Mouse (Mus musculus) left cerebral cortex, adult 11 months (tissue): ENCODE results near the gene Slc35f5.
"Not testable (repeated sequence)": the region's sequence is repeated elsewhere in the genome, so short reads cannot be mapped to it uniquely, and the experiment has no call there.

Source experiments
- DNase-seq: peaks from one replicate; pipeline ENCODE4 v3.0.0; 2022; ENCODE audit warnings: low spot score

The Slc35f5 gene

GRCm38 (mm10) chr1:125560259-125561192 is at the start of gene Slc35f5:
Gene Slc35f5, plus strand, starts transcription at chr1:125560595.
- peak; percentile 93 for DNase-seq

GRCm38 (mm10) chr1:125514706-125515105 is 45.7 kb upstream of the Slc35f5 start:
- no peak for DNase-seq

DNA sequence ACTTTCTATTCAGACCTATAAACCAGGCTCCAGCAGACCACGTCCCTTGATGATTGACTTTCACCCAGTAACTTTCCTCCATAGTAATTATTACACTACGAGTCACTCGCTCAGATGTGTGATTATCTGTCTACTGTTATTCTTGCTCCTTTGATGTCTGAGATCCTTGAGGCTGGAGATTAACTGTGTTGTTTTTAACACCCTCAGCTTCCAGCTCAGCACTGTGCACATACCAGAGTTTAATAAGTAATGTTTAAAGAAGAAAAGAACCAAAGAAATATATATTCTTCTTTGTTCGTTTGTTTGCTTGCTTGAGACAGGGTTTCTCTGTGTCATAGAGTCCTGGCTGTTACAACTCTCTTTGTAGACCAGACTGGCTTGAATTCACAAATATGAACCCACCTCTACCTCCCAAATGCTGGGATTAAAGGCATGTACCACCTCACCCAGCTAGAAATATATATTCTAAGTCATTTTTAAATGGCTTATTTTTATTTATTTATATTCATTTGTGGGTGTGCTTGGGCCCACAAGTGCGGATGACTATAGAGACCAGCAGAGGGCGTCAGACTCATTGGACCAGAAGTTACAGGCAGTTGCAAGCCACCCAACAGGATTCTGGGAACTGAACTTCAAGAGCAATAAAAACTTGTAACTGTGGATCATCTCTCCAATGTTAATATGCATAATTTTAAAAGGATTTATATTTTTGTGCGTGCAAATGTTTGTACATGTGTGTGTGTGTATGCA is 43.3 kb upstream of the Slc35f5 start:
- DNase-seq = no peak

- DNase-seq = no peak
Observed at GRCm38 (mm10) chr1:125519107-125519611, 41.2 kb upstream of the Slc35f5 start.

DNA sequence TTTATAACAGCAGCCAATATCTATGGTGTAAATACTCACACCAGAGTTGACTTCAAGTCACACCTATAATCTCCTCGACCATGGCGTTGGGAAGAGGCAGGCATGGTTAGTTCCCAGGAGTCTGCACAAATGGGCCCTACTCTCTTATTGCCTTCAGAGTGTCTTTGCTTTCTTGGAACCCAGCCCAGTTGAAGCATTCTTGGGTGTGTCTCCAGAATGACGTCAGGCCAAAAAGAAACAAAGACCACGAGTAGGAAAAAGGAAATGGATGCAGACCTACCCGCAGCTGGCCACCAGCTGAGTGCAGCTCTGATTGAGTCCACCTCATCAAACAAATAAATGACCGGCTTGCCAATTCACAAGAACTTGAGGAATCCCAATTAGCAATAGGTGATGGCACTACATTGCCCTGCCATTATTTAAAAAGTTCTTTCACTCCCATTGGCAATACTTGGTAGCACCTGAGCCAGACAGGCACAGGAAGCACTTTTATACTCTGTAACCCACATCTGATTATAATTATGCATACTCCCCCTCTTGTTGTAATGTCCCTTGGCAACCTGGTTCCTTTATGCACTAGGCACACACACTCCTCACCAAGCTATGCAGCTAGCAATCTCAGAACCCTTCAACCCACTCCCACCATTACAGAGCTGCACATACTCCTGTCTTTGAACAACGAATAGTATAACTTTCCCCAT is 34.3 kb upstream of the Slc35f5 start:
- no peak for DNase-seq

DNA sequence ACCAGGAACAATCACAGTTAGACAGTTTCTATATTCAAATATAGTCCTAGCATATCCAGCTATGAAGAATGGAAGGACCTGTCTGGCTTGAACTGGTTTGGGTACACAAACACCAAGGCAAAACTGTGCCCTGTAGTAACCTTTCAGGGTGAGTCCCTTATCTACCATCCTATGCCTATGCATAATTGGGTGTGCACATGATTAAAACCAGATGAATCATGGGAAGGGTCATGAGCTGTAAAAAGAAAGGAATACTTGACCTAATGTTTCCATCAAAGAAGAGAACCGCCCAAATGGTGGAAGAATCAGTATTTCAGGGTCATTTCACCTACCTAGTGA is 33.8 kb upstream of the Slc35f5 start:
- DNase-seq = no peak

DNA sequence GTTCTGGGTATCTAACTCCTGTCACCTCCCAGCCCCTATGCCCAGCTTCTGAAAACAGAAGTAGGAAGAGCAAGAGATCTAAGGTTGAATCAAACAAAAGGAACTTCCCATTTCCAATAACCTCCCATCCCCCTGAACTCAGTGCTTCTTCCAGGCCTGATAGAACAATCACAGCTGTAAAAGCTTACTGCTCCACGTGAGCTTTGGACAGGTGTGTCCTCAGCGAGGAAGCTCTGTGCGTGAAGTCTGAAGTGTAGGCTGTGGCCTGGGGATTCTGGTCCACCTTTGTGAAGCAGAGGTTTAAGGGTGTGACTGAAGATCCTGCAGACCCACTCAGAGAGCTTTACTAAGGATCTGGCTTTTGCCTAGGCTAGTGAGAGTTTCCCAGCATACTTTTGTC is 33.0 kb upstream of the Slc35f5 start:
- no peak for DNase-seq

GRCm38 (mm10) chr1:125533180-125533912 is 27.0 kb upstream of the Slc35f5 start:
- DNase-seq = not testable (repeated sequence)

- DNase-seq = no peak
Observed at GRCm38 (mm10) chr1:125537131-125537530, 23.3 kb upstream of the Slc35f5 start.

- DNase-seq = no peak
Observed at GRCm38 (mm10) chr1:125537776-125538175, 22.6 kb upstream of the Slc35f5 start.

DNA sequence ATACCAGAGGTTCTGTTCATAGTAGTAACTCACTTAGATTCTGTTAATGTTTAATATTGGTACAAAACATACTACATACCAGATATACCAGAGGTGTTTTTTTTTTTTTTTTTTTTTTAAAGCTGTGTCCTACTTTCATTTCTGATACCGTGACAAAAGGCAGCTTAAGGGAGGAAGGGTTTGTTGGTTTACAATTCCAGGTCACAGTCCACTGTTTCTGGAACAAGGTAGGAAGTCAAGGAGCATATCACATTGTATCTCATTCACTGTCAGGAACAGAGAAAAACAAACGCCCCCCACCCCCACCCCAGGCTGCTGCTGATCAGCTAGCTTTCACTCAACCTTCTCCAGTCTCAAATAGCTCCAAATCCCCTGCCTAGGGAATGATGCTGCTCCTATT is 21.1 kb upstream of the Slc35f5 start:
- DNase-seq = no peak

DNA sequence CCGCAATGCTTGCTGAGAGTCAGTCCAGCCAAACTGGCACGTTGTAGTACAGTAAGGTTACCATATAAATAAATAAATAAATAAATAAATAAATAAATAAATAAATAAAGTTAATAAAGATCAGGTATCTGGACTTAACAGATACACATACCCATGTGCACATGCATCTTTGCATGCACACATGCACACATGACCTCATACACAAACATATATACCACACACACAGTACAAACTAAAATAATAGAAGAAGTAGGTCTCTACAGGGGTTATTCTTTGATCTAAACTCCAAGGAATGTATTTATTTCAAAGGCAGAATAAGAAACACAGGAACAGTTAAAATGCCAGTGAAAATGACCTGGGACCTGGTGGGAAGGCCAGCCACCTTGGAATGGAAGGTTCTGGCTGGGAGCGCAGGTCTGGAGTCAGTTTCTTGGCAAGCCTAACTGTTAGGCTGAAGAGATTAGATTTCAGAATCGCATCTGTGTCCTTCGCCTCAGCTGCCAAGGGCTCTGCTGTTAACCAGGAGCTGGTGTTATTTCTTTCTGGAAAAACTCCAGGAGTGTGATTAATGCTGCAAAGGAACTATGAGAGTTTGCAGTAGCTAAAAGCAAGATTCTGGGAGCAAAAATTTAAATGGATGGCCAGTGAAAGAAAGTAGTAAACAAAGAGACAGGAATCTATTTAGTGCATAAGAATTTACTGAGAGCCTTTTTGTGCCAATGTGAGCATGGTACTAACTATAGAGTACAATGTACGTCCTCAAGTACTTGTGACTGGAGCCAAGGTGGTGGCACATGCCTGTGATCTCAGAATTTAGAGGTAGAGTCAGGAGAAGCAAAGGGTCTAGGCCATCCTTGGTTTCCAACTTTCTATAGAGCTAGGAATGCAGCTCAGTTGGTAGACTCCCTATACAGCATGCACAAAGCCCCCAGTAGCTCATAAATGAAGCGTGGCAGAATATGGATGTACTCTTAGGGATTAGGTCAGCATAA is 18.1 kb upstream of the Slc35f5 start:
- DNase-seq = no peak

DNA sequence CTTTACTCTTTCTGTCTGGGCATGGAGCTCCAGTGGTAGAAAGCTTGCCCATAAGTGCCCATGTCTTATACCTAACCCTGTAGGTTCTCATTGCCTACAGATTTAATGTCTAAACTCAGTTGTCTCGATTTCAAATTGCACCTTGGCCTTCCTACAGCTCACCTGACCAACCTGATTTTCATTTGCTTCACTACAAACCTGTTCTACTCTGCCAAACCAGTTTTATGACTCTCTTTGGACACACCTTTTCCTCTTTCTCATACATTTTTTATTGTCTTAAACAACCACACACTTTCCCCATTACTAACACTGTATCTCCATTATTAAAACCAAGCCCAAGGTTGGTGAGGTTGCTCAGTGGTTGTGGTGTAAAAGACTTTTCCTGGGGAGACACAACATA is 10.5 kb upstream of the Slc35f5 start:
- no peak for DNase-seq

DNA sequence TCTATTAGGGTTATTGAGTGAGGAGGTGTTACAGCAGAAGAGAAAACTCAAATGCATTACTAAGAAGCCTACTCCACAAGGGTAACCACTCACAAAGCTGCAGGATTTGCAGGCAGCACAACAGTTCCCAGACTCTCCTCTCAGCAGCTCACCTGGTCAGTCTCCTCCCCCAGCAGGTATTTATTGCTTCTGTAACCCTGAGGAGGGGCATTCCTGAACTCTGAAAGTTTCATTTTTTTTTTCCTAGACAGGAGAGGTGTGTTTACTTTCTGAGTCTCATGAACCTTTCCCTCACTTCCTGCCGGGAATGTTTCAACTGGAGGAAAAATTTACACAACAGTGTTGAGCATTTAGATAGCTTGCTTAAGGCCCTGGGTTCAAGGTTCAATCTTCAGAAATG is 10.0 kb upstream of the Slc35f5 start:
- DNase-seq = no peak

DNA sequence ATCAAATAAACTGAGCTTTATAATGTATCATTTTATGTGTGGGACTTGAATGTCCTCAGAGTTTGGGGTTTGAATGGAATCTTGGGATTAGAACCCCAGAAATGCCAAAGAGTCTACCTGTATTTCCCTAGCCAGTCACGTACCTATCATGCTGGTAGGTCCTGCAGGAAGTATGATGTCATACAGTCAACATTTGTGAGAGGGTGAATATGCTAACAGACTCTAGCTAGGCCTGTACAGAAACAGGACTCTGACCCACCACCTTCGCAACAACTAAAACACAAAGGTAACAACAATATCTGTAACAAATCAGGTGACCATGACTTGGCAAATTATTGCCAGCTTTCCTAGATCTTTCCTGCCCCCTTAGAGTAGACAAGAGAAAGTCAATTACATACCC is 8.8 kb upstream of the Slc35f5 start:
- DNase-seq = no peak

DNA sequence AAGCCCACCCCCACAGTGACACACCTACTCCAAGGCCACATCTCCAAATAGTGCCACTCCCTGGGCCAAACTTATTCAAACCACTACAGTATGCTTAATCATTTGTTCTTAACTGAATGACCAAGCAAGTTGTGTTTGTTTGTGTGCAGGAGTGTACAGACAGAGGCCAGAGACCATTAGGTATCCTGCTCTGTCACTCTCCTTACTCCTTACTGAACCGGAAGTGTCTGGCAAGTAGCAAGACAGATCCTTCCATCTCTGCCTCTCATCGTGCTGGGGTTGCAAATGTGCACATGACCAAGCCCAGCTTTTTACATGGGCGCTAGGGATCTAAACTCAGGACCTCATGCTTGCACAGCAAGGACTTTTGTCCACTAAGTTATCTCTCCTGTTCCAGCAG is 1.1 kb upstream of the Slc35f5 start:
- no peak for DNase-seq

DNA sequence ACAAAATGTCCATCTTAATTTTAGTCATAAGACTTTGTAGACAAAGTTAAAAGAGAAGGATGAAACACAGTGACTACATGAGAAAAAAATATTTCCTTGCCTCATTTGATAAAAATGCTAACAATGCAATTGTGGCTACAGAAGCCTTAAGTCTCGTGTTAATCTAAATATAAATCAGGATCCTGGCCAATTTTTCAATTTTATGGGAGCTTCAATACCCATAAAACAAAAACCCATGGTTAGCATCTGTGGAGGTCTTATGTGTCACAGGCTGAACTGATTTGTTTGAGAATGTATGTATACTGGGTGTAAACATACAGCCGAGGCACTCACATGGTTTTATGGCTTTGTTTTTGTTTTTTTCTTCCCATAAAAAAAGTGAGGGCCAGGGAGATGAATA is 674 bp upstream of the Slc35f5 start:
- DNase-seq = no peak

DNA sequence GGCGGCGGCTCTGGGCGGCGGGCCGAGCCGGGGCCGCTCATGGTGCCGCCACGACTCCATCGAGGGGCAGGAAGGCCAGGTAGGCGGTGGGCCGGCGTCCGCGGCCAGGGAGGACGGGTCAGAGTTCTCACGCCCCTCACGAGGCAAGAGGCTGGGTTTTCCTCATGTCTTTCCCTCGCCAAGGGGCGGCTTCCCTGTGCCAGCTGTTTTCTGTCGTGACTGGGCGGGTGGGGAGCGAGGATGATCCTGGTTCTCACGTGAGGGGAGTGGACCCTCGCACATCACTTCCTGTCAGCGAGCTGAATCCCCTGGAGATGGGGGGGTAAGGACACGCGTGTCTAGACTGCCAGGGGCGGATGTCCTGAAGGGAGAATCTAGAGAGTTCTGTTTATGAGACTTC is 811 bp downstream of the Slc35f5 start:
- DNase-seq = peak; percentile 25

- no peak for DNase-seq
Observed at GRCm38 (mm10) chr1:125561841-125562240, 1.4 kb downstream of the Slc35f5 start.

- no peak for DNase-seq
Observed at GRCm38 (mm10) chr1:125568126-125568525, 7.7 kb downstream of the Slc35f5 start.

DNA sequence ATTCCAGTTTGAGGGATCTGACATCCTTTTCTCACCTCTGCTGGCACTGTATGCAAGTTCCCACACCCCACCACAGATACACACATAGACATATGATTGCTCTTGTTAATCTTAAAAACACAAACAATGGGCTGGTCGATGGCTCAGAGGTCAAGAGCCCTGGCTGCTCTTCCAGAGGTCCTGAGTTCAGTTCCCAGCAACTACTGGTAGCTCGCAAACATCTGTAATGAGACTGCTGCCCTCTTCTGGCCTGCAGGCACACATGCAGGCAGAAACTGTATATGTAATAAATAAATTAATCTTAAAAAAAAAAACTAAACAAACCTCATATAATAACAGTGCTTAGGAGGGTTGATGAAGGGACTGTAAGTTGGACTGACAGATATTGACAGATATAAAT is 13.8 kb downstream of the Slc35f5 start:
- no peak for DNase-seq
